Mouse (Mus musculus) midbrain, embryonic 14.5 days (tissue): ENCODE data around the gene Olfr620. TPM values are rescaled to one million over a fixed set of nuclear protein-coding genes. Genes with fewer than 3 reads are reported as not detected.

ENCODE experiments used
- ATAC-seq: fragments of 200-750 bp; cut with Nextera tagmentation; 2 replicates; pipeline ENCODE4 v1.8.0; 2017; ENCODE audit warnings: moderate number of reproducible peaks, moderate library complexity; ENCODE audit not compliant: low FRiP score, low TSS enrichment
- DNase-seq: peaks from one replicate; pipeline ENCODE4 v3.0.0-alpha.2; 2015
- H3K27ac ChIP-seq: fragments of 300-500 bp; sonication (generic); replicated peaks from 2 replicates; pipeline ENCODE4 v1.5.1; 2014; ENCODE audit warnings: mild to moderate bottlenecking, low read depth, low read length, moderate library complexity
- H3K27me3 ChIP-seq: fragments of 300-500 bp; sonication (generic); 2 replicates; pipeline ENCODE4 v1.6.1; 2014; ENCODE audit warnings: low read length, control low read depth, mixed read lengths; ENCODE audit not compliant: control insufficient read depth, insufficient read depth
- H3K36me3 ChIP-seq: fragments of 300-500 bp; sonication (generic); 2 replicates; pipeline ENCODE4 v1.6.1; 2014; ENCODE audit warnings: low read length, control low read depth; ENCODE audit not compliant: control insufficient read depth, insufficient read depth
- H3K4me1 ChIP-seq: fragments of 300-500 bp; sonication (generic); 2 replicates; pipeline ENCODE4 v1.6.1; 2014; ENCODE audit warnings: mild to moderate bottlenecking, antibody characterized with exemption, low read length, control low read depth; ENCODE audit not compliant: control insufficient read depth, insufficient read depth
- H3K4me2 ChIP-seq: fragments of 300-500 bp; sonication (generic); 2 replicates; pipeline ENCODE4 v1.6.1; 2014; ENCODE audit warnings: mild to moderate bottlenecking, low read length, moderate library complexity
- H3K4me3 ChIP-seq: fragments of 300-500 bp; sonication (generic); replicated peaks from 2 replicates; pipeline ENCODE4 v1.5.1; 2014; ENCODE audit warnings: low read depth, low read length
- H3K9ac ChIP-seq: fragments of 300-500 bp; sonication (generic); replicated peaks from 2 replicates; pipeline ENCODE4 v1.6.1; 2014; ENCODE audit warnings: mild to moderate bottlenecking, low read length, moderate library complexity
- H3K9me3 ChIP-seq: fragments of 300-500 bp; sonication (generic); 2 replicates; pipeline ENCODE4 v1.6.1; 2016; ENCODE audit warnings: low read length, control low read depth, mixed read lengths; ENCODE audit not compliant: control insufficient read depth
- WGBS: fragments of 180-500 bp; shearing (Covaris S2); extraction: QIAGEN DNeasy Blood & Tissue Kit; methylation state at CpG from one replicate; pipeline ENCODE4 v1.1.7; 2014; 5-methylcytosine and 5-hydroxymethylcytosine counted together
- microRNA-seq: library from miRNA; unstranded; fragments of <30 nt; microRNA quantifications from one replicate; pipeline ENCODE4, GENCODE M21; 2016
- polyA plus RNA-seq: library from polyadenylated mRNA; unstranded; fragments of >200 nt; fragmentation: Nextera tagmentation; extraction: Ambion mirVana; gene quantifications from 2 replicates; pipeline ENCODE4 v1.2.1, GENCODE M21; 2014

Gene Olfr620
- polyA plus RNA-seq, 1 experiment from 2014 or later: not detected

DNA sequence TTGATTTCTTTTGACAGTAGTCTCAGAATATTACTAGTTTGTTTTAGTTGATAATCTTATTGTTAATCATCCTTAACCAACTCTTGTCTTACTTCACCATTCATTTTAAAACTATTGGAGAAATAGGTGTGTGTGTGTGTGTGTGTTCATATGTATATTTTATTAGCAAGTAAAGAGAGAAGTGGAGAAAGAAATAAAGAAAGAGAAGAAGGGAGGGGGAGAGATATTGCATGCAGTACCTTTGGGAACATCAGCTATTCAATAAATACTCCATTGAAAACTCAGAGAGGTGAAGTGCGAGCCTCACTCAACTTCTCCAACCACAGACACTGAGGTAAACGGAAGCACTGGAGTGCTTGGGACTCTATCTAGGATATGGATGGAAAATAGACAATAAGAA is 56.6 kb downstream of the Olfr620 start, which contains the start of gene Olfr615:
TSS of gene Olfr615 (plus strand) at position 301 of the 400 bp plus-strand sequence.
- ATAC-seq: no peak
- H3K9me3 ChIP-seq: no peaks in the 10 kb centered on the region
- DNase-seq: no peak
- 91% methylated on average over 2 of the region's 2 CpGs for WGBS
- H3K27ac ChIP-seq: no peak within 1 kb of the TSS
- no peak within 1 kb of the TSS for H3K9ac ChIP-seq
- H3K4me1 ChIP-seq: no peaks in the 10 kb centered on the region
- H3K4me3 ChIP-seq: no peak within 1 kb of the TSS
- no peak within 1 kb of the TSS for H3K4me2 ChIP-seq
- no peaks in the 10 kb centered on the region for H3K27me3 ChIP-seq
- no peaks in the 10 kb centered on the region for H3K36me3 ChIP-seq

Small RNA genes within 50 kb of the gene (microRNA-seq; reads per million reads assigned to microRNA genes)
- gene Gm26506: not detected

Other genes with a start within 250 kb of the Olfr620 start
- gene Olfr601, start 249.9 kb downstream of the Olfr620 start, polyA plus RNA-seq: not detected in 2 replicates
- not detected in 2 replicates for gene Olfr603, start 226.4 kb downstream of the Olfr620 start, polyA plus RNA-seq
- gene Usp17lc, start 197.5 kb downstream of the Olfr620 start, polyA plus RNA-seq: not detected in 2 replicates
- gene Olfr605, start 167.1 kb downstream of the Olfr620 start, polyA plus RNA-seq: not detected in 2 replicates
- not detected in 2 replicates for gene Olfr606, start 163.5 kb downstream of the Olfr620 start, polyA plus RNA-seq
- gene Olfr607, start 148.4 kb downstream of the Olfr620 start, polyA plus RNA-seq: not detected in 2 replicates
- not detected in 2 replicates for gene Olfr608, start 142.7 kb downstream of the Olfr620 start, polyA plus RNA-seq
- not detected in 2 replicates for gene Olfr609, start 114.5 kb downstream of the Olfr620 start, polyA plus RNA-seq
- gene Olfr610, start 100.4 kb downstream of the Olfr620 start, polyA plus RNA-seq: not detected in 2 replicates
- not detected in 2 replicates for gene Olfr611, start 91.7 kb downstream of the Olfr620 start, polyA plus RNA-seq
- not detected in 2 replicates for gene Olfr612, start 69.8 kb downstream of the Olfr620 start, polyA plus RNA-seq
- gene Olfr613, start 64.5 kb downstream of the Olfr620 start, polyA plus RNA-seq: not detected in 2 replicates
- not detected in 2 replicates for gene Olfr615, start 56.5 kb downstream of the Olfr620 start, polyA plus RNA-seq
- gene Olfr616, start 43.4 kb downstream of the Olfr620 start, polyA plus RNA-seq: not detected in 2 replicates
- not detected in 2 replicates for gene Olfr617, start 39.5 kb downstream of the Olfr620 start, polyA plus RNA-seq
- gene Olfr618, start 22.4 kb downstream of the Olfr620 start, polyA plus RNA-seq: 0.08 and 0.23 TPM in 2 replicates
- not detected in 2 replicates for gene Olfr619, start 12.0 kb downstream of the Olfr620 start, polyA plus RNA-seq
- not detected in 2 replicates for gene Olfr622, start 30.2 kb upstream of the Olfr620 start, polyA plus RNA-seq
- gene Olfr623, start 51.2 kb upstream of the Olfr620 start, polyA plus RNA-seq: not detected in 2 replicates
- not detected in 2 replicates for gene Olfr624, start 58.7 kb upstream of the Olfr620 start, polyA plus RNA-seq
- not detected in 2 replicates for gene Olfr625-ps1, start 70.2 kb upstream of the Olfr620 start, polyA plus RNA-seq
- gene Olfr243, start 102.1 kb upstream of the Olfr620 start, polyA plus RNA-seq: not detected in 2 replicates
- not detected in 2 replicates for gene Olfr628, start 117.8 kb upstream of the Olfr620 start, polyA plus RNA-seq
- gene Olfr629, start 132.4 kb upstream of the Olfr620 start, polyA plus RNA-seq: not detected in 2 replicates
- not detected in 2 replicates for gene Olfr630, start 144.8 kb upstream of the Olfr620 start, polyA plus RNA-seq
- not detected in 2 replicates for gene Olfr69, start 159.1 kb upstream of the Olfr620 start, polyA plus RNA-seq
- not detected in 2 replicates for gene Olfr68, start 167.2 kb upstream of the Olfr620 start, polyA plus RNA-seq
- not detected in 2 replicates for gene Olfr67, start 179.3 kb upstream of the Olfr620 start, polyA plus RNA-seq
- 856 and 1,369 TPM in 2 replicates for gene Hbb-bt, start 201.5 kb upstream of the Olfr620 start, polyA plus RNA-seq
- 2,393 and 3,364 TPM in 2 replicates for gene Hbb-bs, start 215.6 kb upstream of the Olfr620 start, polyA plus RNA-seq
- gene Hbb-bh2, start 228.0 kb upstream of the Olfr620 start, polyA plus RNA-seq: not detected in 2 replicates
- gene Hbb-bh1, start 230.6 kb upstream of the Olfr620 start, polyA plus RNA-seq: 0.78 and 4.0 TPM in 2 replicates
- gene Hbb-y, start 240.7 kb upstream of the Olfr620 start, polyA plus RNA-seq: 175 and 602 TPM in 2 replicates